Mouse (Mus musculus): Measurements from ENCODE around the gene Phf14.
"Not testable (repeated sequence)": the region's sequence is repeated elsewhere in the genome, so short reads cannot be mapped to it uniquely, and the experiment has no call there.

The Phf14 gene

DNA sequence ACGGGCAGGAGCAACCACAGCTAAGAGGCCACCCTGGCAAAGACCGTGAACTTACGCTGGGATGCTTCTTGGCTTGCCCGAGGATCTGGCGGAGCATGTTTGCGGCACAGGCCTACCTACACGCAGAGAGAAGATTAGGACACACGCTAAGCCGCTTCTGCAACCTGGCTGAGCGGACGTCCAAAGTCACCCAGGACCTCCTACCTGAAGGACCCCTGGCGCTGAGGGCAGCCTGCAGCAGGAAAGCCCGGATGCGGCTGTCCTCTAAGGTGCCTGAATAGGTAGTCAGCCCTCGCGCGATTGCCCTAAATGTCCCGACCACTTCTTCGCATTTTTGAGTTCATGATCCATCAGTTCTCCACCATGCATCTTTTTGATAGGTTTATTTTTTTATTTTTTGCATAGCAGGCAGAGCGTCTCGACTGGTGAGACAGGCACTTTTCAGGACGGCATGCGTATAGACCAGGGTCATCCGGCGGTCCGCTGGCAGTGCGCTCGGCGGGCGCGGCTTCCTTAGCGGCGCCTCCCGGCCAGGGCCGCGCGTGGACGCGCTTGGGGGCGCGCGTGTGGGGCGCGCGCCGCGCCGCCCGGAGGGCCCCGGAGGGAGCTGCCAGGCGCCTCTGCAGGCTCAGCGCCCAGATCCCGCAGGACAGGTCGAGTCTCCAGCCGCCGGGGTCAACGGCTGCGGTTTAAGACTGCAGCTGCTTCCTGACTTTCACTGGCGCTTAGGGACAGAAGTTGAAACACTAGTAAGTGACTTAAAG is at the start of gene Phf14, which contains the start of gene Ndufa4:
Gene Phf14 (plus strand): TSS at position 541 of the 764 bp plus-strand sequence.
Gene Ndufa4 (minus strand): TSS at position 229 of the 764 bp plus-strand sequence.
- peak; percentile 99 for DNase-seq

- DNase-seq, result not testable (repeated sequence)
Observed at GRCm38 (mm10) chr6:11875364-11875763, 32.2 kb upstream of the Phf14 start.

GRCm38 (mm10) chr6:11900809-11901310 is 6.7 kb upstream of the Phf14 start:
- DNase-seq, result no peak

GRCm38 (mm10) chr6:11906890-11907268 is 730 bp upstream of the Phf14 start:
- no peak for DNase-seq

DNA sequence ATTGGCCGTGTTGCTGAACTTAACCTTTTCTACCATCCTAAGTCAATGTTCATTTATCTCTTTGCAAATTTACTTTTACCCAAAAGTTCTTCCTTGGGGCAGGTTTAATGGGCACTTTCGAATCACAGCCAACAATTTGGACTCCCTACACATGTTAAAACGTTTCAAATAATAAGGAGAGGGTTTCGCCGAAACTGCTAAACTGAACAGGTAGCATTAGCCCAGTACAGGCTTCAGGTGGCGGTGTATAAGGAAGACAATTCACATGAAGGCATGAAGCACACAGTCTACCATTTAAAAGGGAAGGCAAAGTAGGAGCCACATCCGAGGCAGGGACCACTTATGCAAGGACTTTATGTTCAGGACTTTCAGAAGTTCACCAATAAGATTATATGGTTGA is 561 bp downstream of the Phf14 start:
- no peak for DNase-seq

GRCm38 (mm10) chr6:11925496-11926041 is 18.0 kb downstream of the Phf14 start:
- DNase-seq, result peak; percentile 99

DNA sequence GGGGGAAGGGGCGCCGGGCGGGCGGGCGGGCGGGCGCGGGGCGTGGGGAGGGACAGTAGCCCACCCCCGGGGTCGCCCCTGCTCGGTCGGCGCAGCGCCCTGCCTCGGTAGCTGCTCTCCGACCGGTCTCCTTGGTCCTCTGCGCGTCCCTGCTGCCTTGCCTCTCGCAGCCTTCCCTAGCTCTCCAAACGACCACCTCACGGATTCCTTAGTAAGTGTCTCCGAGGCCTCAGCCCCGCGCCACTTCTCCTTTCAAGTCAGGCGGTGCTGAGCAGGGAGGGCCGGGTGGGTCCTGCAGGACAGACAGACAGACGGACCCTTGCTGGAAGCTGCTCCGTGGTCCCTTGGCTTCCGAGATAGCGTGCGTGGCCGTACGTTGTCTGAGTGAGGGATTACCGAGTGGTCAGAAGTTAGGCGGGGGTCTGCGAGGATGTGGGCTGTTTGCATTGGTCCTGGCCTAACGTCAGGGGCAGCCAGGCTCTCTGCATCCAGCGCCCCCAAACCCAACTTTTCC is 18.5 kb downstream of the Phf14 start:
- DNase-seq, result no peak

- peak; percentile 81 for DNase-seq
Observed at GRCm38 (mm10) chr6:11927485-11927884, 19.9 kb downstream of the Phf14 start.

- DNase-seq, result no peak
Observed at GRCm38 (mm10) chr6:11933403-11933802, 25.8 kb downstream of the Phf14 start.

DNA sequence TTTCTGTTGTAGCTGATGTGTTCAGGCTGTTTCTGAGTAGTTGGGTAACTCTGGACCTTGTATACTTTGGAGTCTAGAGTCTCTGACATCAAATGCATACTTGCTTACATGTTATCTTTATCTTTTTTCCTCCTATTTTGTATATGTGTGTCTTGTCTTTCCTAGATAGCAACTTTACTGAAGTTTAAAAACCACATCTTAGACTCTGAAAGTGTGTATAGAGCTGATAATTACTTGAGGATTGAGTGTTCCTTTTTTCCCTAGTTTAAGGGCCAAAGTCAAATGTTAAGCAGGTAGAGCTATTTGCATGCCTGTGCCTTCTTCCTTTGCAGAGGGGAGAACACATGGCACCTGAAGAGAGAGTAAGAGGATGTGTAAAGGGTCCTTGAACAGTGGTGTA is 33.3 kb downstream of the Phf14 start:
- no peak for DNase-seq

- DNase-seq, result peak; percentile 70
Observed at GRCm38 (mm10) chr6:11942089-11942488, 34.5 kb downstream of the Phf14 start.

DNA sequence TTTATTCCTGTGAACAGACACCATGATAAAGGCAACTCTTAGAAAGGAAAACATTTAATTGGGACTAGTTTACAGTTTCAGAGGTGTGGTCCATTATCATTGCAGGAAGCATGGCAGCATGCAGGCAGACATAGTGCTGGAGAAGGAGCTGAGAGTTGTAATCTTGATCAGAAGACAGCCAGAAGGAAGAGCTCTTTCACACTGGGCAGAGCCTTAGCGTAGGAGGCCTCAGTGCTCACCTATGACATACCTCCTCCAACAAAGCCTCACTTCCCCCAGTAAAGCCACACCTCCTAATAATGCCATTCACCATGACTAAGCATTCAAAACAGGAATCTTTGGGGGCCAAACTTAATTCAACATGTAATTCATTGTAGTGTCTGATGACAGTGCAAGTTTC is 40.5 kb downstream of the Phf14 start:
- DNase-seq, result peak; percentile 51

- peak; percentile 42 for DNase-seq
Observed at GRCm38 (mm10) chr6:11960172-11960571, 52.6 kb downstream of the Phf14 start.

- no peak for DNase-seq
Observed at GRCm38 (mm10) chr6:11993782-11994181, 86.2 kb downstream of the Phf14 start.

GRCm38 (mm10) chr6:11998576-11998975 is 91.0 kb downstream of the Phf14 start:
- DNase-seq, result no peak

GRCm38 (mm10) chr6:11999506-11999905 is 91.9 kb downstream of the Phf14 start:
- no peak for DNase-seq

DNA sequence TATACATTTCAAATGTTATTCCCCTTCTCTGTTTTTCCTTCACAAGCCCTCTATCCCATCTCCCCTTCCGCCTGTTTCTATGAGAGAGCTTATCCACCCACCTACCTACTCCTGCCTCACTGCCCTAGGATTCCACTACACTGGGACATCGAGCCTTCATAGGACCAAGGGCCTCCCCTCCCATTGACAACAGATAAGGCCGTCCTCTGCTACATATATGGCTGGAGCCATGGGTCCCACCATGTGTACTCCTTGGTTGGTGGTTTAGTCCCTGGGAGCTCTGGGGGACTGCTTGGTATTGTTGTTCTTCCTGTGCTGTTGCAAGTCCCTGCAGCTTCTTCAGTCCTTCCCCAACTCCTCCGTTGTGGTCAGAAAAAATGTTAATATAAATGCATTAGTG is 97.8 kb downstream of the Phf14 start:
- DNase-seq, result no peak

GRCm38 (mm10) chr6:12006001-12006400 is 98.4 kb downstream of the Phf14 start:
- no peak for DNase-seq

DNA sequence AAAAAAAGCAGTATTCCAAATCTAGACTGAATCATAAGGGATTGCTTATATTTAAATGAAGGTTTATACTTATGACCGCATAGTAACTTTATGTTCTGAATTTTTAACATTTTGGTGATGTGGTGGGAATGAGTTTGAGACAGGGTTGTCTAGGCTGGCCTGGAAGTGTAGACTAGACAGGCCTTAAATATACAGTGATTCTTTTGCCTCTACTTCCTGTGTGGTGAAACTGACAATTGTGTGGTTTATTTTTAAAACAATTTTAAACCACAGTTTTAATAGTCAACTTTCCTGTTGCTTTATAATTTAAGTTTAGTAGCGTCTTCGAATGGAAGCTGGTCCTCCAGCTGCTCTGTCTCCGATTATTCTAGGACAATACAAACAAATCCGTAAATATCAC is 104.5 kb downstream of the Phf14 start:
- DNase-seq, result no peak

GRCm38 (mm10) chr6:12014035-12014434 is 106.4 kb downstream of the Phf14 start:
- no peak for DNase-seq

DNA sequence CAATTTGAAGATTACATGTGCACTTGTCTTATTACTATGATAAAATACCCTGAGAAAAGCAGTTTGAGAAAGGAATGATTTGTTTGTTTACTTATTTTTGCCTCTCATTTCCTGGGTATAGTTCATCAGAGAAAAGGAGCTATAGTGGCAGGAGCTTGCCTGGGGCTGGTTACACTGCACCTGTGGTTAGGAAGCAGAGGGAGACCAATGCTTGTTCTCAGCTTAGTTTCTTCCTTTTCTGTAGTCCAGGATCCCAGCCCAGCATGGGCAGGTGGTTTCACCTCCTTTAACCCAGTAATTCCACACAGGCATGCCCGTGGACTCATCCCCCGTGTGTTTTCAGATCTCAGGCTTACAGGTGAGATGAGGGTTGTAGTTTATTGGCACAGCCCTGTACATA is 107.1 kb downstream of the Phf14 start:
- no peak for DNase-seq

DNA sequence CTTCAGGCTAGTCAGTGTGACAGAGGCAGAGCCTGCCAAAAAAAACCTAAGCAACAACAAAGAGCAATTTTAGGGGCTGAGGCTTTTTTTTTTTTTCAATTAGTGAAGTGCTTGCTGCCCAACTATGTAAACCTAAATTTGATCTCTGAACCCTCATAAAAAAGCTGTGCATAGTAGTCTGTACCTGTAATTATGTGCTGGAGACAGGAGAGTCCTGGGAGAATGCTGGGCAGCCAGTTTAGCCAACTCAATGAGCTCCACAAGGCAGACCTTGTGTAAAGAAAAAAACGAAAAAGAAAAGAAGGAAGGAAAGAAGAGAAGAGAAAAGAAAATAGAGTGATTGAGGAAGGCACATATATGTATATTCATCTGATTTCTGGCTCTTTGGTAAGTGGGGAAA is 112.1 kb downstream of the Phf14 start:
- DNase-seq, result no peak

DNA sequence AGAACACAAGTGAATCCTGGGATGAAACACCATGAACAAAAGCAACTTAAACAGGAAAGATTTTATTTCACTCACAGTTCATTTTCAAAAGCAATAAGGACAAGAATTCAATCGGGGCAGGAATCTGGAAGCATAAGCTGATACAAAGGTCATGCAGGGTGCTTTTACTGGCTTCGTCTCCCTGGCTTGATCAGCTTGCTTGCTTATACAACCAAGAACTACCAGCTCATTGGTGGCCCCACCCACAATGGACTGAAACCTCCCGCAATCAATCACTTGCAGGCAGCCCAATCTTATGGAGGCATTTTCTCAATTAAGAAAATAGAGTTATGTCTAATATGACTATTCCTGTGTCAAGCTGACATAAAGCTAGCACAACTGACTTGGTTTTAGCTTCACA is 112.5 kb downstream of the Phf14 start:
- DNase-seq, result no peak

GRCm38 (mm10) chr6:12020738-12021137 is 113.1 kb downstream of the Phf14 start:
- DNase-seq, result no peak
